Mouse (Mus musculus): ENCODE data around the gene Fam222b. TPM values are rescaled to one million over a fixed set of nuclear protein-coding genes. Genes with fewer than 3 reads are reported as not detected.

Gene Fam222b
- polyA plus RNA-seq, 1 experiment from 2014 or later, result 10.5 TPM

- peak; percentile 90 for ATAC-seq (ENCODE audit: insufficient number of reproducible peaks, low FRiP score, low TSS enrichment, low read depth)
- under 1% methylated on average over 78 of the region's 80 CpGs for WGBS
- peak within 1 kb of the TSS; percentile 89 for H3K9ac ChIP-seq
- no peaks in the 10 kb centered on the region for H3K27me3 ChIP-seq
- peaks cover 28% of the 10 kb centered on the region for H3K36me3 ChIP-seq
- peaks cover 23% of the 10 kb centered on the region for H3K4me1 ChIP-seq
- H3K9me3 ChIP-seq, result no peaks in the 10 kb centered on the region
- peak within 1 kb of the TSS; percentile 99 for H3K27ac ChIP-seq
- H3K4me2 ChIP-seq, result peak within 1 kb of the TSS; percentile 65
- H3K4me3 ChIP-seq, result peak within 1 kb of the TSS; percentile 76
These were observed 94.1 kb downstream of the Fam222b start, which contains the start of gene Rab34 for GRCm38 (mm10) chr11:78188331-78189233. Gene Rab34, plus strand, starts transcription at chr11:78188430.

- no peaks in the 10 kb centered on the region for H3K9me3 ChIP-seq
- H3K4me2 ChIP-seq, result peak overlapping the region; percentile 65
- peaks cover 28% of the 10 kb centered on the region for H3K36me3 ChIP-seq
- peak; percentile 68; the same call in 1 of the 2 replicates for ATAC-seq (ENCODE audit: insufficient number of reproducible peaks, low FRiP score, low TSS enrichment, low read depth)
- no peaks in the 10 kb centered on the region for H3K27me3 ChIP-seq
- H3K27ac ChIP-seq, result peak overlapping the region; percentile 99
- peak overlapping the region; percentile 76 for H3K4me3 ChIP-seq
- peak overlapping the region; percentile 89 for H3K9ac ChIP-seq
- WGBS, result under 1% methylated on average over 42 of the region's 42 CpGs
- H3K4me1 ChIP-seq, result peaks cover 21% of the 10 kb centered on the region
These were observed 95.0 kb downstream of the Fam222b start for GRCm38 (mm10) chr11:78189234-78190040.

GRCm38 (mm10) chr11:78190041-78190440 is 95.6 kb downstream of the Fam222b start:
- Histone ChIP-seq H3K27me3 (no peaks in the 10 kb centered on the region), H3K9ac (0 out of 2 replicates have a peak overlapping the region, but pooled peaks have one; percentile 89), H3K36me3 (peaks cover 28% of the 10 kb centered on the region), H3K4me3 (peak overlapping the region; percentile 76), H3K4me2 (peak overlapping the region; percentile 65), H3K9me3 (no peaks in the 10 kb centered on the region), H3K4me1 (peaks cover 27% of the 10 kb centered on the region), H3K27ac (peak overlapping the region; percentile 99)
- WGBS, result 51% methylated on average over 6 of the region's 6 CpGs
- ATAC-seq (ENCODE audit: insufficient number of reproducible peaks, low FRiP score, low TSS enrichment, low read depth), result no peak

GRCm38 (mm10) chr11:78193113-78193512 is 98.7 kb downstream of the Fam222b start, which contains the start of gene Proca1:
Gene Proca1, plus strand, starts transcription at chr11:78193392.
- H3K4me1 ChIP-seq, result peaks cover 28% of the 10 kb centered on the region
- ATAC-seq (ENCODE audit: insufficient number of reproducible peaks, low FRiP score, low TSS enrichment, low read depth), result no peak
- H3K4me2 ChIP-seq, result peak within 1 kb of the TSS; percentile 68
- H3K9ac ChIP-seq, result no peak within 1 kb of the TSS
- H3K9me3 ChIP-seq, result no peaks in the 10 kb centered on the region
- WGBS, result 79% methylated on average over 1 of the region's 1 CpGs
- peaks cover 28% of the 10 kb centered on the region for H3K36me3 ChIP-seq
- peak within 1 kb of the TSS; percentile 79 for H3K27ac ChIP-seq
- H3K4me3 ChIP-seq, result peak within 1 kb of the TSS; percentile 53
- no peaks in the 10 kb centered on the region for H3K27me3 ChIP-seq

- peaks cover 28% of the 10 kb centered on the region for H3K36me3 ChIP-seq
- H3K4me3 ChIP-seq, result peak overlapping the region; percentile 53
- no peaks in the 10 kb centered on the region for H3K27me3 ChIP-seq
- 4% methylated on average over 30 of the region's 30 CpGs for WGBS
- no peaks in the 10 kb centered on the region for H3K9me3 ChIP-seq
- peak; percentile 76 for ATAC-seq (ENCODE audit: insufficient number of reproducible peaks, low FRiP score, low TSS enrichment, low read depth)
- peak overlapping the region; percentile 79 for H3K27ac ChIP-seq
- H3K9ac ChIP-seq, result 0 out of 2 replicates have a peak overlapping the region, but pooled peaks have one; percentile 26
- H3K4me1 ChIP-seq, result peaks cover 26% of the 10 kb centered on the region
- peak overlapping the region; percentile 68 for H3K4me2 ChIP-seq
These were observed 100.1 kb downstream of the Fam222b start for GRCm38 (mm10) chr11:78194411-78195100.

- H3K9ac ChIP-seq, result 0 out of 2 replicates have a peak overlapping the region, but pooled peaks have one; percentile 26
- H3K4me3 ChIP-seq, result peak overlapping the region; percentile 53
- peaks cover 19% of the 10 kb centered on the region for H3K4me1 ChIP-seq
- peak overlapping the region; percentile 79 for H3K27ac ChIP-seq
- WGBS, result 67% methylated on average over 23 of the region's 23 CpGs
- H3K36me3 ChIP-seq, result peaks cover 27% of the 10 kb centered on the region
- no peaks in the 10 kb centered on the region for H3K9me3 ChIP-seq
- no peaks in the 10 kb centered on the region for H3K27me3 ChIP-seq
- no peak for ATAC-seq (ENCODE audit: insufficient number of reproducible peaks, low FRiP score, low TSS enrichment, low read depth)
- peak overlapping the region; percentile 68 for H3K4me2 ChIP-seq
These were observed 100.8 kb downstream of the Fam222b start for GRCm38 (mm10) chr11:78195101-78195863.

- H3K4me2 ChIP-seq, result no peak overlapping the region
- no peak overlapping the region for H3K27ac ChIP-seq
- no peaks in the 10 kb centered on the region for H3K27me3 ChIP-seq
- 91% methylated on average over 3 of the region's 3 CpGs for WGBS
- peaks cover 47% of the 10 kb centered on the region for H3K36me3 ChIP-seq
- H3K4me1 ChIP-seq, result no peaks in the 10 kb centered on the region
- no peak for ATAC-seq (ENCODE audit: insufficient number of reproducible peaks, low FRiP score, low TSS enrichment, low read depth)
- H3K9ac ChIP-seq, result no peak overlapping the region
- H3K9me3 ChIP-seq, result no peaks in the 10 kb centered on the region
- no peak overlapping the region for H3K4me3 ChIP-seq
These were observed 107.9 kb downstream of the Fam222b start for GRCm38 (mm10) chr11:78202372-78202771.

GRCm38 (mm10) chr11:78204287-78204686 is 109.8 kb downstream of the Fam222b start:
- Histone ChIP-seq H3K9ac (no peak overlapping the region), H3K27ac (no peak overlapping the region), H3K9me3 (no peaks in the 10 kb centered on the region), H3K4me2 (no peak overlapping the region), H3K36me3 (peaks cover 66% of the 10 kb centered on the region), H3K4me3 (no peak overlapping the region), H3K4me1 (no peaks in the 10 kb centered on the region), H3K27me3 (no peaks in the 10 kb centered on the region)
- no peak for ATAC-seq (ENCODE audit: insufficient number of reproducible peaks, low FRiP score, low TSS enrichment, low read depth)
- 83% methylated on average over 6 of the region's 6 CpGs for WGBS

- H3K9me3 ChIP-seq, result no peaks in the 10 kb centered on the region
- no peak for ATAC-seq (ENCODE audit: insufficient number of reproducible peaks, low FRiP score, low TSS enrichment, low read depth)
- no peak overlapping the region for H3K27ac ChIP-seq
- no peak overlapping the region for H3K9ac ChIP-seq
- no peak overlapping the region for H3K4me2 ChIP-seq
- H3K4me3 ChIP-seq, result no peak overlapping the region
- H3K36me3 ChIP-seq, result peaks cover 79% of the 10 kb centered on the region
- 68% methylated on average over 13 of the region's 13 CpGs for WGBS
- no peaks in the 10 kb centered on the region for H3K4me1 ChIP-seq
- no peaks in the 10 kb centered on the region for H3K27me3 ChIP-seq
These were observed 111.1 kb downstream of the Fam222b start for GRCm38 (mm10) chr11:78205361-78206206.
